Mouse (Mus musculus) megakaryocyte, adult 5-6 weeks (primary cell): ENCODE data around the gene Prss33. TPM values are rescaled to one million over a fixed set of nuclear protein-coding genes. Genes with fewer than 3 reads are reported as not detected.

Experiments
- ATAC-seq: 2 replicates; pipeline ENCODE4 v1.8.0; 2016; ENCODE audit warnings: mild to moderate bottlenecking, inconsistent platforms; ENCODE audit not compliant: poor library complexity, severe bottlenecking
- total RNA-seq, 2 experiments: library from RNA; stranded (forward) in 1 of 2; stranded (reverse) in 1 of 2; fragments of 153-499, 151-499 nt in 1 of 2; fragments of 221-1000, 200-1000 nt in 1 of 2; gene quantifications; 2 replicates each; pipeline versions ENCODE4 v1.2.3 to v1.2.4; 2015 to 2017

Prss33 gene
- total RNA-seq, 2 experiments from 2014 or later: not detected

DNA sequence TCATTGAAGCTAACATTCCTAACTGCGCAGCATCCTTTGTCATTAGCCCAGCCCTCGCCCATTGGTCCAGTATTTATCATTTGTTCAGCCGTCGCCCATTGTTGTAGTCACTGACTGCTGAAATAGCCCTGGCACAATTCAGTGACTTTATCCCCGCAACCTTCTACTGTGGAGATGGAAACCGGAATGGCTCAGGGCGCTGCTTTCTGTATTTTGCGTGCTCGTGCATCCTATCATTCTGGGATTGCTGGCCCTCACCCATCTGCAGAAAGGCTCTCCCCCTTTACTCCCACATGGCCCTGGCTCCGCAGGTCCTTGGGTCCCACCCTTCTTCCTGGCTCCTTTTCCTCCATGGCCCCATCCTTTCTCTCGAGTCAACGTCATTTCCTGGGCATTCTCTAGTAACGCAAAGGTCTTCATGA lies 49.3 kb downstream of the Prss33 start:
- ATAC-seq: no peak

DNA sequence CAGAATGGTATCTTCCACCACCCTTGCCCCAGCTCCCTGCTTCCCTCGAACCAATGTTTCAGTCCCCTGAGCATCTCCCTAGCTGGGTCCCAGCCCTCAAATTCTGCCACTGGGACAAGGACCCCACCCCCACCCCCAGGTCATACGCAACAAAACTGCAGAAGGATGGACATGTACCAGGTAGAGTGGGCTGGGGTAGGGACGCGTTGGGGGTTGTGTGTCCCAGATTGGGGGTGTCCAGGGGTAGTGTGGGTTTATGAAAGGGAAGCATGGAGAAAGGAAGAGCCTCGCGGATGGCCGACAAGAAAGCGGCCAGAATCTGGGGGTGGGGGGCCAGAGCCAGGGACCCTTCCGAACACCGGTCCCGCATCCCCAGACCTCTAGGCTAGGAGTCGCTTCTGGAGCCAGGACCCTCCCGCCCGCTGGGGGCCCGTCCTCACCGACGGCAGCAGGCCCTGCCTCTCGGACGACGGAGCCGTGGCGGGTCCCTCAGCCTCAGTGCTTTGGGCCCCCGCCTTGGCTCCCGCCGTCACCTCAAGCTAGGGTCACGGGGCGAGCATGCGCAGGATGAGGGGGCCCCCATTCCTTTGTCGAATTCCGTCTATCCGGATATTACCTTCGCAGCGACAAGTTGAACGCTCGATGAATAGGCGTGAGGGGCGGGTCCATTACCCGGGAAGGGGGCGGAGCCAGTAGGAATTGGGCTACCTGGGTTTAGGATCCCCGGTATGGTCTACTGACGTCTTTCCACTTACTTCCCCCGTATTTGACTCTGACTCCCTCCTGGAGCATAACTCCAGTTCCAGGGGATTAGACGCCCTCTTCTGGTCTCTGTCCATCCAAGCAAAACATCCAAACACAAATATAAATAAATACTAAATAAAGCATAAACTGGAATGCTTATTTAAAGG lies 50.0 kb downstream of the Prss33 start, which contains the start of gene Flywch2:
TSS of gene Flywch2 (minus strand) at position 521 of the 911 bp plus-strand sequence.
- peak; percentile 36 for ATAC-seq

GRCm38 (mm10) chr17:23783352-23783751 lies 52.5 kb downstream of the Prss33 start:
- ATAC-seq: no peak

Other genes starting within 250 kb of the Prss33 start
- not detected in 2 replicates for gene Zfp13, start 236.6 kb downstream of the Prss33 start, total RNA-seq (2015)
- 0.18 TPM in 1 of 2 replicates, not detected in the other for gene Zfp13, start 236.6 kb downstream of the Prss33 start, total RNA-seq (2017)
- not detected in 2 replicates for gene Zscan10, start 235.2 kb downstream of the Prss33 start, total RNA-seq (2015)
- gene Zscan10, start 235.2 kb downstream of the Prss33 start, total RNA-seq (2017): not detected in 2 replicates
- 22.6 and 32.1 TPM in 2 replicates for gene Mmp25, start 190.8 kb downstream of the Prss33 start, total RNA-seq (2015)
- gene Mmp25, start 190.8 kb downstream of the Prss33 start, total RNA-seq (2017): 14.0 and 19.5 TPM in 2 replicates
- gene Bicdl2, start 175.6 kb downstream of the Prss33 start, total RNA-seq (2015): not detected in 2 replicates
- gene Bicdl2, start 175.6 kb downstream of the Prss33 start, total RNA-seq (2017): 0.45 TPM in 1 of 2 replicates, not detected in the other
- 67.4 and 97.1 TPM in 2 replicates for gene Hcfc1r1, start 162.5 kb downstream of the Prss33 start, total RNA-seq (2015)
- gene Hcfc1r1, start 162.5 kb downstream of the Prss33 start, total RNA-seq (2017): 38.1 and 52.4 TPM in 2 replicates
- 26.5 and 26.8 TPM in 2 replicates for gene Thoc6, start 162.2 kb downstream of the Prss33 start, total RNA-seq (2015)
- gene Thoc6, start 162.2 kb downstream of the Prss33 start, total RNA-seq (2017): 38.5 and 45.2 TPM in 2 replicates
- 1.8 and 5.8 TPM in 2 replicates for gene Tnfrsf12a, start 158.6 kb downstream of the Prss33 start, total RNA-seq (2015)
- 5.9 and 7.7 TPM in 2 replicates for gene Tnfrsf12a, start 158.6 kb downstream of the Prss33 start, total RNA-seq (2017)
- gene Cldn6, start 156.8 kb downstream of the Prss33 start, total RNA-seq (2015): not detected in 2 replicates
- gene Cldn6, start 156.8 kb downstream of the Prss33 start, total RNA-seq (2017): not detected in 2 replicates
- gene Cldn9, start 152.0 kb downstream of the Prss33 start, total RNA-seq (2015): not detected in 2 replicates
- not detected in 2 replicates for gene Cldn9, start 152.0 kb downstream of the Prss33 start, total RNA-seq (2017)
- gene 1520401A03Rik, start 113.3 kb downstream of the Prss33 start, total RNA-seq (2015): not detected in 2 replicates
- not detected in 2 replicates for gene 1520401A03Rik, start 113.3 kb downstream of the Prss33 start, total RNA-seq (2017)
- 31.1 and 32.2 TPM in 2 replicates for gene Pkmyt1, start 109.7 kb downstream of the Prss33 start, total RNA-seq (2015)
- gene Pkmyt1, start 109.7 kb downstream of the Prss33 start, total RNA-seq (2017): 15.9 and 16.6 TPM in 2 replicates
- 3.3 and 4.1 TPM in 2 replicates for gene Paqr4, start 95.2 kb downstream of the Prss33 start, total RNA-seq (2015)
- gene Paqr4, start 95.2 kb downstream of the Prss33 start, total RNA-seq (2017): 7.6 and 10.1 TPM in 2 replicates
- not detected in 2 replicates for gene Kremen2, start 90.2 kb downstream of the Prss33 start, total RNA-seq (2015)
- not detected in 2 replicates for gene Kremen2, start 90.2 kb downstream of the Prss33 start, total RNA-seq (2017)
- gene Flywch1, start 64.5 kb downstream of the Prss33 start, total RNA-seq (2015): 3.1 and 3.7 TPM in 2 replicates
- gene Flywch1, start 64.5 kb downstream of the Prss33 start, total RNA-seq (2017): 7.7 and 12.0 TPM in 2 replicates
- gene Flywch2, start 50.0 kb downstream of the Prss33 start, total RNA-seq (2015): 0.66 TPM in 1 of 2 replicates, not detected in the other
- gene Flywch2, start 50.0 kb downstream of the Prss33 start, total RNA-seq (2017): 0.92 TPM in 1 of 2 replicates, not detected in the other
- gene Srrm2, start 45.5 kb downstream of the Prss33 start, total RNA-seq (2015): 210 and 224 TPM in 2 replicates
- gene Srrm2, start 45.5 kb downstream of the Prss33 start, total RNA-seq (2017): 81.2 and 117 TPM in 2 replicates
- 283 and 294 TPM in 2 replicates for gene Elob, start 6.9 kb downstream of the Prss33 start, total RNA-seq (2015)
- 113 and 140 TPM in 2 replicates for gene Elob, start 6.9 kb downstream of the Prss33 start, total RNA-seq (2017)
- gene Prss32, start 7.8 kb upstream of the Prss33 start, total RNA-seq (2015): not detected in 2 replicates
- not detected in 2 replicates for gene Prss32, start 7.8 kb upstream of the Prss33 start, total RNA-seq (2017)
- not detected in 2 replicates for gene Prss41, start 8.1 kb upstream of the Prss33 start, total RNA-seq (2015)
- not detected in 2 replicates for gene Prss41, start 8.1 kb upstream of the Prss33 start, total RNA-seq (2017)
- gene Prss21, start 32.0 kb upstream of the Prss33 start, total RNA-seq (2015): not detected in 2 replicates
- gene Prss21, start 32.0 kb upstream of the Prss33 start, total RNA-seq (2017): not detected in 2 replicates
- gene Dcpp1, start 44.8 kb upstream of the Prss33 start, total RNA-seq (2015): not detected in 2 replicates
- gene Dcpp1, start 44.8 kb upstream of the Prss33 start, total RNA-seq (2017): not detected in 2 replicates
- not detected in 2 replicates for gene Dcpp2, start 44.8 kb upstream of the Prss33 start, total RNA-seq (2015)
- not detected in 2 replicates for gene Dcpp2, start 44.8 kb upstream of the Prss33 start, total RNA-seq (2017)
- gene Dcpp3, start 81.4 kb upstream of the Prss33 start, total RNA-seq (2015): not detected in 2 replicates
- not detected in 2 replicates for gene Dcpp3, start 81.4 kb upstream of the Prss33 start, total RNA-seq (2017)
- not detected in 2 replicates for gene Sbp, start 105.6 kb upstream of the Prss33 start, total RNA-seq (2015)
- gene Sbp, start 105.6 kb upstream of the Prss33 start, total RNA-seq (2017): not detected in 2 replicates
- gene Sbpl, start 119.2 kb upstream of the Prss33 start, total RNA-seq (2015): not detected in 2 replicates
- gene Sbpl, start 119.2 kb upstream of the Prss33 start, total RNA-seq (2017): not detected in 2 replicates
- gene Prss30, start 144.5 kb upstream of the Prss33 start, total RNA-seq (2015): 1.2 and 2.5 TPM in 2 replicates
- 0.89 and 1.2 TPM in 2 replicates for gene Prss30, start 144.5 kb upstream of the Prss33 start, total RNA-seq (2017)
- not detected in 2 replicates for gene Prss22, start 162.0 kb upstream of the Prss33 start, total RNA-seq (2015)
- gene Prss22, start 162.0 kb upstream of the Prss33 start, total RNA-seq (2017): not detected in 2 replicates
- not detected in 2 replicates for gene Prss27, start 202.1 kb upstream of the Prss33 start, total RNA-seq (2015)
- gene Prss27, start 202.1 kb upstream of the Prss33 start, total RNA-seq (2017): not detected in 2 replicates
- 12.0 and 16.7 TPM in 2 replicates for gene Kctd5, start 237.4 kb upstream of the Prss33 start, total RNA-seq (2015)
- 17.3 and 17.7 TPM in 2 replicates for gene Kctd5, start 237.4 kb upstream of the Prss33 start, total RNA-seq (2017)